Mouse (Mus musculus): Measurements from ENCODE around the gene Rnf207.

- TF ChIP-seq POLR2A (IDR thresholded peaks at IDR 0.05; ENCODE audit: low read depth, low read length) = no peak
- no peak for TF ChIP-seq CTCF (IDR thresholded peaks at IDR 0.05; ENCODE audit: extremely low read depth, insufficient read length, insufficient replicate concordance, low read depth, low read length)
These were observed 12.8 kb downstream of the Rnf207 start for GRCm38 (mm10) chr4:152305991-152306390.
